Mouse (Mus musculus) bone marrow macrophage, adult 2 months (primary cell): ENCODE results near the gene Helz.

Source experiments
- CTCF ChIP-seq: IDR thresholded peaks from 2 replicates; pipeline ENCODE4 v1.5.1; 2012; ENCODE audit warnings: low read depth, mild to moderate bottlenecking, low read length, moderate library complexity
- POLR2A ChIP-seq: IDR thresholded peaks from 2 replicates; pipeline ENCODE4 v1.6.1; 2012; ENCODE audit warnings: mild to moderate bottlenecking, low read depth, low read length, borderline replicate concordance

DNA sequence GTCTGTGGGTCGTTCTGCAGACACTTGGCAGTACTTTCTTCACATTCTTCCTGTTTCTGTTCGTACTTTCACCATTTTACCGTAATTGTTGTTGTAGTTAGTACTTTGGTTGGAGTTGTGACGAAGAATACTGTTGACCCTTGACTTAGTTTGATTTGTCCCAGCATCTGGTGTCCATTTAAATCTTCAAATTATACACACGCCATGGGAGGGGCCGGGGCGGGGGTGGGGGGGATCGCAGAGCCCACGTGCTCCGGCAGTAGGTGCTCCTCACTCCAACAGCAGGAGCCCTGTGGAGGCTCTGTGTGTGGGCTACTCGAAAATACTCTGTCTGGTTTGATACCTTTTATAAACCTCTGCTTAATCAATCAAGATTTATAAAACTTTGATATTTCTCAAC, 78.0 kb downstream of the Helz start:
- TF ChIP-seq CTCF, result no peak
- TF ChIP-seq POLR2A, result no peak
